Mouse (Mus musculus): Measurements from ENCODE around the gene Ube4a.

GRCm38 (mm10) chr9:44966815-44967242 lies 1.4 kb upstream of the Ube4a start:
- no peak for TF ChIP-seq POLR2A (IDR thresholded peaks at IDR 0.05; ENCODE audit: control insufficient read depth, low read depth, low read length)
- TF ChIP-seq CTCF (IDR thresholded peaks at IDR 0.05; ENCODE audit: control insufficient read depth, insufficient read depth, insufficient replicate concordance, low read depth, low read length): peak; percentile 19; the same call in 1 of the 2 replicates

Measured in testis, adult 2 months (tissue).